Mouse (Mus musculus) layer of hippocampus, postnatal 36 days (tissue): ENCODE measurements around the gene Gm4131. TPM values are rescaled to one million over a fixed set of nuclear protein-coding genes. Genes with fewer than 3 reads are reported as not detected.

Experiments used
- total RNA-seq, 2 experiments: library from RNA; stranded (reverse); gene quantifications; 2 replicates each; pipeline ENCODE4 v1.2.3; 2021

The Gm4131 gene
- total RNA-seq, 2 experiments from 2014 or later = not detected

Other genes starting within 250 kb of the Gm4131 start
- gene Gucy1b2, start 110.6 kb downstream of the Gm4131 start, total RNA-seq = under 1 TPM; 0.38 to 0.55 TPM
- gene Fam124a, start 11.2 kb downstream of the Gm4131 start, total RNA-seq = 10 to 100 TPM; 11.4 to 12.7 TPM
- under 1 TPM in 1 of 2 experiments, not detected in 1; 0.25 TPM for gene Serpine3, start 96.7 kb upstream of the Gm4131 start, total RNA-seq
- gene Ints6, start 194.2 kb upstream of the Gm4131 start, total RNA-seq = 10 to 100 TPM; 45.9 to 53.7 TPM